Mouse (Mus musculus): ENCODE measurements around the gene Olfr1160.
"Not testable (repeated sequence)": the region's sequence is repeated elsewhere in the genome, so short reads cannot be mapped to it uniquely, and the experiment has no call there.

Gene Olfr1160

DNA sequence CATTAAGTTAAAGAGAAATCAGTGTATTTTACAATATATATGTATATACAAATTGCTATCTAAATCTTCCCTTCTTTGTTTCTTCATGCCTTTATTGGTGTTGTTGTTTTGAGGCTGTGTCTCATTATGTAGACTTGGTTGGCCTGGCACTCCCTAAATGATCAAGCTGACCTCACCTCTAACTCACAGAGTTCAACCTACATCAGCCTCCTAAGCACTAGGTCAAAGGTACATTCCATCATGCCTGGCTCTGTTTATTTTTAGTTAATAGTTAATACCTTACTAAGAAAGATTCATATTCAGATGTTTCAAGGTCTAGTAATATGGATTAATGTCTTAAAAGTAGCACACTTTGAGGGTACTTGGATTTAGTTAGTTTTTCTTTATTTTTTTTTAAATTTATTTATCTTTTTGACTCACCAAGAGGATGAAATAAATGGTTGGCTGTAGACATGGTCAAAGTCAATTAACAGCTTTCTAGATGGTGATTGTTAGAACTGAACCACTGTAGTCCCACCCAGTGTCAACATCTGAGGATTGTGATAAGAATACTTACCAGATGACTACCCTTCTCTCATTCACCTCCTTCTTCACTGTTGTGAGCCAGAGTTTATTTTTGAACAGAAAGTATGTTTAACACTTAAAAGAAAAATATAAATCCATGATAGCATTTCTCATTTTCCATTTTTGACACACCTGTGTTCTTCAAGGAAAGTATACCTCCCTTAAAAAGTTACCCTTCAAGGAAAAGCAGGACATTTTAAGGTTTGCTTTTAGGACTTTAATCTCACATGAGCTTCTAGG, at the start of gene Olfr1160:
Gene Olfr1160 (minus strand): TSS at position 754 of the 804 bp plus-strand sequence.
- no peaks in the 10 kb centered on the region for H3K36me3 ChIP-seq (ENCODE audit: control insufficient read depth, insufficient read depth, low read length, poor library complexity, severe bottlenecking)
- no peak for DNase-seq (ENCODE audit: low read depth, low spot score)
- H3K27me3 ChIP-seq (ENCODE audit: control insufficient read depth, insufficient read depth, low read length, poor library complexity, severe bottlenecking): no peaks in the 10 kb centered on the region

GRCm38 (mm10) chr2:88051029-88051428, 43.0 kb upstream of the Olfr1160 start, which contains the start of gene Olfr1162:
TSS of gene Olfr1162 (minus strand) at chr2:88051129.
- no peaks in the 10 kb centered on the region for H3K36me3 ChIP-seq (ENCODE audit: control insufficient read depth, insufficient read depth, low read length, poor library complexity, severe bottlenecking)
- H3K27me3 ChIP-seq (ENCODE audit: control insufficient read depth, insufficient read depth, low read length, poor library complexity, severe bottlenecking): no peaks in the 10 kb centered on the region
- DNase-seq (ENCODE audit: low read depth, low spot score): no peak

DNA sequence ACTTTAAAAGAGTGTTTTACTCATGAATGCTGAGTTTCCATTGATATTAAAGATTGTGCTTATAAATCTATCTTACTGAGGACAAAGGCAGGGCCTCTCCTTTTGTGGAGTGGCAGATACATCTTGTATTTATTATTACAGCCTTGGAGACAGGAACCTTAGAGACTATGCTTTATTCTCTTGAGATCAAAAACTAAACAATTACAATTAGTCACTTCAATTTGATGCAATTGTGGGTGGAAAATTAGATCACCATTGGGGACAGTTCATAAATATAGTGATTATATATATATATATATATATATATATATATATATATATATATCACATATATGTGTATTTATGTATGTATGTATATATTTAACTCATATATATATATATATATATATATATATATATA, 29.5 kb upstream of the Olfr1160 start, which contains the start of gene Olfr73:
Gene Olfr73 (minus strand): TSS at position 101 of the 400 bp plus-strand sequence.
- no peak for DNase-seq (ENCODE audit: low read depth, low spot score)
- Histone ChIP-seq H3K27me3 (ENCODE audit: control insufficient read depth, insufficient read depth, low read length, poor library complexity, severe bottlenecking) (no peaks in the 10 kb centered on the region), H3K36me3 (ENCODE audit: control insufficient read depth, insufficient read depth, low read length, poor library complexity, severe bottlenecking) (no peaks in the 10 kb centered on the region)

DNA sequence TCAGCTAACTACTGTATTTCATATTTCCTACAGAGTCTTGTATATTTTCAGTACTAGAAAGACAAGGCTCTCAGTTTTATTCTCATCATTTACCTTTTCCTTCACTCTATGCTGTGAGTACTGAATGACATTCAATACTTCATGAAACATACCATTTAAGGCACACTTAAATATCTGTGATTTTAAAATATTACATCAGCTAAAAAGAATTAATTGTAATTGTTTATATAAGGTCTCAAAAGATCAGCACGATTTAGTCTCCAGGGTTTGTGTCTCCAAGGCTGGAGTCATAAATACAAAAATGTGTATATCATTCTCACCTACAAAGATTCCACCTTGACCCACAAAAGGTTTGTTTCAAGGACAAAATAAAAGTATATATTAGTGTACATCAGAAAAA, 14.4 kb upstream of the Olfr1160 start, which contains the start of gene Olfr1161:
Gene Olfr1161 (plus strand): TSS at position 301 of the 400 bp plus-strand sequence.
- H3K27me3 ChIP-seq (ENCODE audit: control insufficient read depth, insufficient read depth, low read length, poor library complexity, severe bottlenecking); H3K36me3 ChIP-seq (ENCODE audit: control insufficient read depth, insufficient read depth, low read length, poor library complexity, severe bottlenecking); DNase-seq (ENCODE audit: low read depth, low spot score): not testable (repeated sequence)

GRCm38 (mm10) chr2:87989813-87990212, 18.3 kb downstream of the Olfr1160 start, which contains the start of gene Olfr1158:
TSS of gene Olfr1158 (plus strand) at chr2:87990113.
- DNase-seq (ENCODE audit: low read depth, low spot score): no peak
- Histone ChIP-seq H3K36me3 (ENCODE audit: control insufficient read depth, insufficient read depth, low read length, poor library complexity, severe bottlenecking) (no peaks in the 10 kb centered on the region), H3K27me3 (ENCODE audit: control insufficient read depth, insufficient read depth, low read length, poor library complexity, severe bottlenecking) (no peaks in the 10 kb centered on the region)

DNA sequence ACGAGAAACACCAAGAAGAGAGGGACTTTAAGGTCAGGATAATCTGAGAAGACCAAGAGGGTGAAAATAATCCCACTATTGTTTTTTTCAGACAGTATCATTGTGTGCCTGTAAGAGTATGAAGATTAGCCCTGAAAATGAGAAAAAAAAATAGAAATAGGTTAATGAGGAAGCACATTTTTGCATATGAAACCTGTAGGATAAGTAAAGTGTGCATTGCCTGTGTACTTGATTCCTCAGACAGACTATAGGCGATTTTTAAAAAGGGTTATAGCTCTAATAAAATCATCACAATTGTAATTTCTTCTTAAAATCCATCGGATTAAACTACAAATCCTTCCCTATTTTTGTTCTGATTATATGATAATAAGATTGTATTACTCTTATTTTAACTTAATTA, 33.5 kb downstream of the Olfr1160 start, which contains the start of gene Olfr74:
Gene Olfr74 (minus strand): TSS at position 101 of the 400 bp plus-strand sequence.
- no peak for DNase-seq (ENCODE audit: low read depth, low spot score)
- no peaks in the 10 kb centered on the region for H3K36me3 ChIP-seq (ENCODE audit: control insufficient read depth, insufficient read depth, low read length, poor library complexity, severe bottlenecking)
- no peaks in the 10 kb centered on the region for H3K27me3 ChIP-seq (ENCODE audit: control insufficient read depth, insufficient read depth, low read length, poor library complexity, severe bottlenecking)

GRCm38 (mm10) chr2:87968199-87968598, 39.9 kb downstream of the Olfr1160 start, which contains the start of gene Olfr1157:
TSS of gene Olfr1157 (minus strand) at chr2:87968299.
- Histone ChIP-seq H3K36me3 (ENCODE audit: control insufficient read depth, insufficient read depth, low read length, poor library complexity, severe bottlenecking) (no peaks in the 10 kb centered on the region), H3K27me3 (ENCODE audit: control insufficient read depth, insufficient read depth, low read length, poor library complexity, severe bottlenecking) (no peaks in the 10 kb centered on the region)
- no peak for DNase-seq (ENCODE audit: low read depth, low spot score)

GRCm38 (mm10) chr2:87953000-87953399, 55.1 kb downstream of the Olfr1160 start, which contains the start of gene Olfr1156:
TSS of gene Olfr1156 (minus strand) at chr2:87953100.
- no peak for DNase-seq (ENCODE audit: low read depth, low spot score)
- Histone ChIP-seq H3K36me3 (ENCODE audit: control insufficient read depth, insufficient read depth, low read length, poor library complexity, severe bottlenecking) (no peaks in the 10 kb centered on the region), H3K27me3 (ENCODE audit: control insufficient read depth, insufficient read depth, low read length, poor library complexity, severe bottlenecking) (no peaks in the 10 kb centered on the region)

All from splenic B cell, adult 2 months (primary cell).